Mouse (Mus musculus) liver, postnatal 0 days (tissue): Measurements from ENCODE around the gene Lama4. TPM values are rescaled to one million over a fixed set of nuclear protein-coding genes. Genes with fewer than 3 reads are reported as not detected.

ENCODE experiments used
- ATAC-seq: fragments of 200-750 bp; cut with Nextera tagmentation; 2 replicates; pipeline ENCODE4 v1.8.0; 2017; ENCODE audit warnings: mild to moderate bottlenecking, moderate library complexity
- DNase-seq: peaks from one replicate; pipeline ENCODE4 v3.0.0-alpha.2; 2016
- H3K27ac ChIP-seq: fragments of 300-500 bp; sonication (generic); 2 replicates; pipeline ENCODE4 v1.5.1; 2014; ENCODE audit warnings: antibody characterized with exemption, moderate library complexity, mild to moderate bottlenecking, low read depth
- H3K27me3 ChIP-seq: fragments of 300-500 bp; sonication (generic); 2 replicates; pipeline ENCODE4 v1.6.1; 2014; ENCODE audit warnings: low read length, control low read depth, mixed read lengths; ENCODE audit not compliant: insufficient read depth
- H3K36me3 ChIP-seq: fragments of 300-500 bp; sonication (generic); replicated peaks from 2 replicates; pipeline ENCODE4 v1.6.1; 2014; ENCODE audit warnings: mild to moderate bottlenecking, control low read depth, low read length, moderate library complexity, mixed read lengths; ENCODE audit not compliant: insufficient read depth
- H3K4me1 ChIP-seq: fragments of 300-500 bp; sonication (generic); 2 replicates; pipeline ENCODE4 v1.6.1; 2014; ENCODE audit warnings: antibody characterized with exemption, mild to moderate bottlenecking, control low read depth; ENCODE audit not compliant: insufficient read depth
- H3K4me2 ChIP-seq: fragments of 300-500 bp; sonication (generic); 2 replicates; pipeline ENCODE4 v1.6.1; 2014; ENCODE audit warnings: low read depth, mild to moderate bottlenecking, low read length, moderate library complexity, mixed read lengths
- H3K4me3 ChIP-seq: fragments of 300-500 bp; sonication (generic); 2 replicates; pipeline ENCODE4 v1.5.1; 2014; ENCODE audit warnings: low read depth, low read length
- H3K9ac ChIP-seq: fragments of 300-500 bp; sonication (generic); replicated peaks from 2 replicates; pipeline ENCODE4 v1.6.1; 2014; ENCODE audit warnings: mild to moderate bottlenecking, moderate library complexity
- H3K9me3 ChIP-seq: fragments of 300-500 bp; sonication (generic); 2 replicates; pipeline ENCODE4 v1.6.1; 2016; ENCODE audit warnings: mild to moderate bottlenecking, control low read depth, low read length, mixed read lengths
- CTCF ChIP-seq: sonication (generic); IDR thresholded peaks from 2 replicates; pipeline ENCODE4 v1.5.1; 2016; ENCODE audit warnings: antibody characterized with exemption, low read depth
- EP300 ChIP-seq: IDR thresholded peaks from 2 replicates; pipeline ENCODE4 v1.6.1; 2016; ENCODE audit warnings: antibody characterized with exemption, low read depth, mild to moderate bottlenecking
- WGBS: fragments of 180-500 bp; shearing (Covaris S2); extraction: QIAGEN DNeasy Blood & Tissue Kit; methylation state at CpG from one replicate; pipeline ENCODE4 v1.1.7; 2014; ENCODE audit not compliant: insufficient replicate concordance; 5-methylcytosine and 5-hydroxymethylcytosine counted together
- polyA plus RNA-seq: library from polyadenylated mRNA; unstranded; fragments of >200 nt; fragmentation: Nextera tagmentation; extraction: Ambion mirVana; gene quantifications from 2 replicates; pipeline ENCODE4 v1.2.1, GENCODE M21; 2015

The Lama4 gene
- polyA plus RNA-seq, 1 experiment from 2014 or later, result 2.4 TPM

GRCm38 (mm10) chr10:38965857-38966256 is 542 bp downstream of the Lama4 start:
- Histone ChIP-seq H3K36me3 (no peaks in the 10 kb centered on the region), H3K4me1 (no peaks in the 10 kb centered on the region), H3K4me2 (peak overlapping the region; percentile 53), H3K27ac (no peak overlapping the region), H3K9me3 (no peaks in the 10 kb centered on the region), H3K4me3 (peak overlapping the region; percentile 42), H3K27me3 (0 out of 2 replicates have a peak, but pooled peaks cover 4% of the 10 kb centered on the region), H3K9ac (no peak overlapping the region; the same call in 1 of the 2 replicates)
- ATAC-seq, result no peak
- no peak for DNase-seq
- 3% methylated on average over 14 of the region's 14 CpGs for WGBS
- no peak for TF ChIP-seq CTCF
- no peak for TF ChIP-seq EP300

GRCm38 (mm10) chr10:38966646-38967045 is 1.3 kb downstream of the Lama4 start:
- no peak overlapping the region; the same call in 1 of the 2 replicates for H3K4me3 ChIP-seq
- H3K9ac ChIP-seq, result no peak overlapping the region
- DNase-seq, result no peak
- no peak overlapping the region for H3K27ac ChIP-seq
- H3K36me3 ChIP-seq, result no peaks in the 10 kb centered on the region
- peak overlapping the region; percentile 53; the same call in 1 of the 2 replicates for H3K4me2 ChIP-seq
- H3K27me3 ChIP-seq, result 0 out of 2 replicates have a peak, but pooled peaks cover 4% of the 10 kb centered on the region
- 63% methylated on average over 2 of the region's 2 CpGs for WGBS
- no peaks in the 10 kb centered on the region for H3K9me3 ChIP-seq
- ATAC-seq, result no peak
- no peaks in the 10 kb centered on the region for H3K4me1 ChIP-seq
- TF ChIP-seq CTCF (no peak), EP300 (no peak)

GRCm38 (mm10) chr10:38968326-38969072 is 3.2 kb downstream of the Lama4 start:
- 0 out of 2 replicates have a peak, but pooled peaks cover 4% of the 10 kb centered on the region for H3K27me3 ChIP-seq
- H3K4me3 ChIP-seq, result no peak overlapping the region
- no peak overlapping the region for H3K27ac ChIP-seq
- WGBS, result 73% methylated on average over 10 of the region's 10 CpGs
- no peak overlapping the region for H3K9ac ChIP-seq
- no peaks in the 10 kb centered on the region for H3K9me3 ChIP-seq
- H3K36me3 ChIP-seq, result no peaks in the 10 kb centered on the region
- DNase-seq, result no peak
- no peak for ATAC-seq
- TF ChIP-seq EP300 (no peak), CTCF (no peak)
- peak overlapping the region; percentile 11; the same call in 1 of the 2 replicates for H3K4me2 ChIP-seq
- no peaks in the 10 kb centered on the region for H3K4me1 ChIP-seq

- H3K27me3 ChIP-seq, result 0 out of 2 replicates have a peak, but pooled peaks cover 4% of the 10 kb centered on the region
- WGBS, result 76% methylated on average over 2 of the region's 2 CpGs
- H3K36me3 ChIP-seq, result no peaks in the 10 kb centered on the region
- H3K9me3 ChIP-seq, result no peaks in the 10 kb centered on the region
- no peak for ATAC-seq
- no peaks in the 10 kb centered on the region for H3K4me1 ChIP-seq
- TF ChIP-seq EP300, result no peak
- no peak for TF ChIP-seq CTCF
- H3K9ac ChIP-seq, result no peak overlapping the region
- no peak for DNase-seq
- H3K4me3 ChIP-seq, result no peak overlapping the region
- no peak overlapping the region for H3K27ac ChIP-seq
- no peak overlapping the region for H3K4me2 ChIP-seq
These were observed 4.2 kb downstream of the Lama4 start for GRCm38 (mm10) chr10:38969543-38969942.

- Histone ChIP-seq H3K9ac (no peak overlapping the region), H3K4me2 (no peak overlapping the region), H3K4me1 (no peaks in the 10 kb centered on the region), H3K27ac (no peak overlapping the region), H3K36me3 (no peaks in the 10 kb centered on the region), H3K4me3 (no peak overlapping the region), H3K27me3 (0 out of 2 replicates have a peak, but pooled peaks cover 4% of the 10 kb centered on the region), H3K9me3 (no peaks in the 10 kb centered on the region)
- TF ChIP-seq CTCF, result no peak
- TF ChIP-seq EP300, result no peak
- DNase-seq (no peak), ATAC-seq (no peak)
- WGBS, result 49% methylated on average over 6 of the region's 6 CpGs
These were observed 4.7 kb downstream of the Lama4 start for GRCm38 (mm10) chr10:38969975-38970374.

GRCm38 (mm10) chr10:38972221-38972946 is 7.1 kb downstream of the Lama4 start:
- Histone ChIP-seq H3K9me3 (no peaks in the 10 kb centered on the region), H3K27ac (no peak overlapping the region), H3K4me3 (no peak overlapping the region), H3K36me3 (no peaks in the 10 kb centered on the region), H3K4me1 (no peaks in the 10 kb centered on the region), H3K4me2 (no peak overlapping the region), H3K9ac (no peak overlapping the region), H3K27me3 (no peaks in the 10 kb centered on the region)
- no peak for ATAC-seq
- TF ChIP-seq EP300, result no peak
- no peak for TF ChIP-seq CTCF
- DNase-seq, result no peak
- WGBS, result 50% methylated on average over 7 of the region's 7 CpGs
